Mouse (Mus musculus): ENCODE data around the gene Gm44790. TPM values are rescaled to one million over a fixed set of nuclear protein-coding genes. Genes with fewer than 3 reads are reported as not detected.
"Not testable (repeated sequence)": the region's sequence is repeated elsewhere in the genome, so short reads cannot be mapped to it uniquely, and the experiment has no call there.

Gm44790 gene
- total RNA-seq, 2 experiments from 2014 or later, result not detected

- ATAC-seq (replicated peaks; ENCODE audit: low FRiP score, poor library complexity, severe bottlenecking), result no peak
These were observed 44.9 kb downstream of the Gm44790 start for GRCm38 (mm10) chr6:86471317-86471716.

DNA sequence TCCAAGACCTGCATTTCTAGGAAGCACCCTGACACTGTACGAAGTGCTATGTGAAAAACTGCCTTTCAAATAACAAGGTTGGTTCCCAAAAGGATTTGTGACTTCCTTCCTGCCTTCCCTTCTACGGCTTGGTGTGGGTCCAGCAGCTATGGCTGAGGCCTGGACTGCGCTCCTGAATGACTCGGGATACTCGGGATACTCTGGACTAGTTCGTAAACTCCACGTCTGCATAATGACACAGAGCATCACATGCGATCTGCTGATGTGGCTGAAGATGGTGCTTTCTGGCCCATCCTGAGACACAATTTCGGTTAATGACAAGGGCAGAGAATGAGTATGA lies 45.3 kb downstream of the Gm44790 start:
- ATAC-seq (replicated peaks; ENCODE audit: low FRiP score, poor library complexity, severe bottlenecking), result peak; percentile 58

- ATAC-seq (replicated peaks; ENCODE audit: low FRiP score, poor library complexity, severe bottlenecking), result peak; percentile 92
These were observed 45.9 kb downstream of the Gm44790 start for GRCm38 (mm10) chr6:86472100-86472955.

- no peak for ATAC-seq (replicated peaks; ENCODE audit: low FRiP score, poor library complexity, severe bottlenecking)
These were observed 46.6 kb downstream of the Gm44790 start for GRCm38 (mm10) chr6:86473077-86473476.

DNA sequence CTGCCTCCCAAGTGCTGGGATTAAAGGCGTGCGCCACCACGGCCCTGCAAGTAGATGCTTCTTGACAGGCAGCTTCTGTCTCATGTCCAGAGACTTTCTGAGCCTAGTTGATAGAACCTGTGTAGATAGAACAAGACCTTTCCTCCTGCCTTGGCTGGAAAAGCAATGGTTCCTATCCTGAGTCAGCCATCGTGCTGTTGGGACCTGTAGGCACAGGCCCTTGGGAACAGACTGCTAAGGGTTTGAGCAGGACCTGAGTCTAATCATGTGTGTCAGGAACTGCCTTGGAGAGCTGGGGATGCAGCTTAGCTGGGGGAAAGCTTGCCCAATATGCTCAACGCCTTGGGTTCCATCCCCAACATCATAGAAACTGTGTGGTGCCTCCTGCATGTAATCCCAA lies 47.6 kb downstream of the Gm44790 start:
- no peak for ATAC-seq (replicated peaks; ENCODE audit: low FRiP score, poor library complexity, severe bottlenecking)

DNA sequence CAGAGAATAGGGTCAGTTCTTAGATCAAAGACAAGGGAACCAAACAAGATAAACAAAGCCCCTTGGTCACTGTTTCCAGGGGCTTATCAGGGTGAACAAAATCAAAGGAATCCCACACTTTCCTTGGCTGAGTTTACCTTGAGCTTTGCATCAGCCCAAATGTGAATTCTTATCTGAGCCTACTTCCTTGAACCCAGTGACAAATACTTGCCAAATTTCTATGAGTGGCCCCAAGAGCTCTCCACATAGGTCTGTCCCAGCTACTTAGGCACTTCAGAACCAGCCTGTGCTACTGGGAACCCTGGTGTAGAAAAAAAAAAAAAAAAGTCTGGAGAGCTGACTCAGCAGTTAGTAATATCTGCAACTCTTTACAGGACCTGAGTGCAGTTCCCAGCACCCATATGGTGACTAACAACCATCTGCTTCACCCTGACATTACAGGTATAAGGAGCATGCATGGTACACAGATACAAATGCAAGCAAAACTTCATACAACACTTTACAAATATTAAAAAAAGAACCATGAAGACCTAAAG lies 48.3 kb downstream of the Gm44790 start:
- ATAC-seq (replicated peaks; ENCODE audit: low FRiP score, poor library complexity, severe bottlenecking), result no peak

DNA sequence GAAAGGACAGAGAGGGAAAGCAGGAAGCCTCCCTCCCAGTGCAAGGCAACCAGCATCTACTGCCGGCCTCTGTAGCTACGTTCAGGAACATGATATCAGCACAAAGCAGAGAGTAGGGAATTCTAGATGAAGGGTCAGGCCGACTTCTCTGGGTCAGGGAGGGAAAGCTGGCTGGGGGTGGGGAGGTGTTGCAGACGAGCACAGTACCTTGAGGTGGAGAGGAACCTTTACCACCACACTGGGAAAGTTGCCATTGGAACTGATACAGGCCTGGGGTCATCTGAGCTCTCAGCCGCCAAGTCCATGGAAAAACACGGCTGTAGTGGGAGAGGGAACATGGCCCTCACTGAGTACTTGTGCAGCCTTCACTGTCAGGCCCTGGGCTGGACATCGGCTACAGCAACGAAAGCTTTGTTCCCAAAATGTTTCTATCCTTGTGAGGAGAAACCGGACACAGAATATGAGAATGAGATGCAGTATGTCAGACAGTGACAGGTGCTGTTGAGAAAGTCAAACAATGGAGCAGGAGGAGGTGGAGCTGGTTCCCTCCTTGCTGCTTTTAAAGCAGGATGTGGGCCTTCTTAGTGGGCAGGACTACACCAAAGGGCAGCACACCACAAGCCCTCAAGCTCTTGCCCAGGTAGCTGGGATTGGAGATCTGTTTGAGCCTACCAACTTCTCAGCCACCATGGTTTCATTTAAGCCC lies 49.2 kb downstream of the Gm44790 start:
- ATAC-seq (replicated peaks; ENCODE audit: low FRiP score, poor library complexity, severe bottlenecking), result no peak

DNA sequence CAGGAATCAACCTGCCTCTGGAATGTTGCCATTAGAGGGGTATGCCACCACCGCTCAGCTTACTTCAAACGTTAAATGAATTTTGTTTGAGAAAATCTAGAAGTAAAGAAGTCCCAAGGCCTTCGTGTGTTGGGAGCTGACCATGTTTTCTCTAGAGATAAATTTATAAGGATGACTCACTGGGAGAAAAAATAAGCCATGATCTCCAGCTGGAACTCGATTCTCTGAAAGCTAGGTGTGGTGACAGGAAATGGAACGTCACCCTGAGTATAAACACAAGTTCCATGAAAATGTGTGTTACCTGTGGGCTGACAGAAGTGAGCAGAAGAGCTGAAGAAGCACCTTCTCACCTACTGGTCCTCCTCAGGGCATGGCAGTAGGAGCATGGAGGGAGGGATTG lies 50.5 kb downstream of the Gm44790 start:
- ATAC-seq (replicated peaks; ENCODE audit: low FRiP score, poor library complexity, severe bottlenecking), result no peak

DNA sequence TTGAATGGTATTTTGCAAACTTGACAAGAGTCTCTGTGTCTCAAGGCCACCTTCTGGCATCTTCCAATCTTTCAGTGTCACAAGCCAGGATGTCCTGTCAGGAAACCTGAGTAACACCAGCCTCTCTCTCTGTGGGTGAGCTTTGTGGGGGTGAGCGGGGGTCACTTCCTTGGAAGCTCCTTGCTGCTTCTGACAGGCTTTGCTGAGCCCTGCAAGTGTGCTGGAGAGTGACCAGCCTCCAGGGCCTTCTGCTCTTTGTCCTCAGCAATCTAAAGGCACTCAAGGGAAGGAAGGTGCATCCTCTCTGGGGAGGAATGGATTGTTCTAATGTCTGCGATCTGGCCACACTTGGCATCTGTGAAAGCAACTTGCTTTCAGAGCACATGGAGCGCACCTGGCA lies 52.9 kb downstream of the Gm44790 start:
- no peak for ATAC-seq (replicated peaks; ENCODE audit: low FRiP score, poor library complexity, severe bottlenecking)

DNA sequence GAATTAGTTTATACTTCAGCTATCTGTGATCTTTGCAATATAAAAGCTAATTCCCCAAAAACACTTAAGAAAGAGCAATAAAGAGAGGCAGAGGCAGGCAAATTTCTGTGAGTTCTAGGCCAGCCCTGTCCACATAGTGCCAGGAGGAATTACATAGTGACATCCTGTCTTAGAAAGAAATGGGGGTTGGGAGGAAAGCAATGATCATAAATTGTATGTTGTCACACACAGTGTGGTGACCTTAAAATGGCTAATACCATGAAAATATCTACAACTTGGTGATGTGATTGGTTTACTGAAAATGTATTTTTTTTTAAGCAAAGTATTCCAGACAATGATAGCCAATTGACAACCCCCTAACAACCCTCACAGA lies 53.3 kb downstream of the Gm44790 start:
- ATAC-seq (replicated peaks; ENCODE audit: low FRiP score, poor library complexity, severe bottlenecking), result no peak

- ATAC-seq (replicated peaks; ENCODE audit: low FRiP score, poor library complexity, severe bottlenecking), result peak; percentile 43; the same call in 1 of the 2 replicates
These were observed 53.9 kb downstream of the Gm44790 start for GRCm38 (mm10) chr6:86480189-86480831.

- ATAC-seq (replicated peaks; ENCODE audit: low FRiP score, poor library complexity, severe bottlenecking), result no peak
These were observed 55.4 kb downstream of the Gm44790 start for GRCm38 (mm10) chr6:86481871-86482270.

DNA sequence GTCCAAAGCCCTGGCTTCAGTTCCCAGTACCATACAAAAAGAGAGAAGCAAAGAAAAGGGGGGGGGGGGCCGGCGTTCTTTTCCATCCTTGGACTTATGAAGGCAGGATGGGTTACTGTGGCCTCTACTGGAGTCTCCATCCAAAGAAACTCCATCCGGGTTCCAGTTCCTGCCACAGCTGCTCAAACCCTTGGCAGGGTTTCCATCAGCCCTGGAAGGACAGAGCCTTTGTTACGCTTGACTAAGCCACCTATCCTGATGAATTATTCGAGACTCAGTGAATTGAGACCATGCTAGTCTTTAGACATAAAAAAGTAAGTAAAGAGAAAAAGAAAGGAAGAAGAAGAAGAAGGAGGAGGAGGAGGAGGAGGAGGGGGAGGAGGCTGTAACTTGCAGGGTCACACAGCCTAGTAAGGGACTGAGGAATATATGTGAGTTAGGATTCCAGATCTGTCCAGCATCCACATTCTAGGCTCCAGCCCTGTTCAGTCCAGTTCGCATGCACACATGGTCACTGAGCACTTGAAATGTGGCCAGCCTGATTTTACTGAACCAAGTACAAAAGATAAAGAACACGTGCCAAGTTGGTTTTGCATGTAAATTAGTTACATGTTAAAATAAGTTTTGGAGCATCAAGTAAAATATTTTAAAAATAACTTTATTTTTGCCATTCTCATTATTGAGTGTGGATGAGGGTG lies 59.6 kb downstream of the Gm44790 start:
- no peak for ATAC-seq (replicated peaks; ENCODE audit: low FRiP score, poor library complexity, severe bottlenecking)

GRCm38 (mm10) chr6:86487358-86488148 lies 61.1 kb downstream of the Gm44790 start:
- ATAC-seq (replicated peaks; ENCODE audit: low FRiP score, poor library complexity, severe bottlenecking), result peak; percentile 77

- ATAC-seq (replicated peaks; ENCODE audit: low FRiP score, poor library complexity, severe bottlenecking), result 0 out of 2 replicates have a peak, but pooled peaks have one; percentile 14
These were observed 61.7 kb downstream of the Gm44790 start for GRCm38 (mm10) chr6:86488149-86488485.

DNA sequence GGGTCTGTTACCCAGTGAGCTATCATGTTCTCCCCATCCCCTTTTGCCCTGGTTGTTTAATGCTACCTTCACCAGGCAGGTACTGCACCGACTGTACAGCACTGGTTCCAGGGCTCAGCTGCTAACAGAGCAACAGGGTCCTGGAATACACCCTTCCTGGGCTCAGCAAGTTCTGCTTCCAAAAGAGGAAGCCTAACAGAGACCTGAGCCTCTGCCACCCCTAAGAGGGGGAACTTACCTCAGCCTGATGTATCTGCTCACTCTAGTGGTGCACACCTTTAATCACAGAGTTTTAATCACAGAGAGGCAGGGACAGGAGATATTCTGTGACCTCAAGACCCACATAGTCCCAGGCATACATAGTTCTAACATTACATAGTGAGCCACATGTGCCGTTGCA lies 63.5 kb downstream of the Gm44790 start:
- no peak for ATAC-seq (replicated peaks; ENCODE audit: low FRiP score, poor library complexity, severe bottlenecking)

GRCm38 (mm10) chr6:86490413-86490812 lies 64.0 kb downstream of the Gm44790 start:
- not testable (repeated sequence) for ATAC-seq (replicated peaks; ENCODE audit: low FRiP score, poor library complexity, severe bottlenecking)

DNA sequence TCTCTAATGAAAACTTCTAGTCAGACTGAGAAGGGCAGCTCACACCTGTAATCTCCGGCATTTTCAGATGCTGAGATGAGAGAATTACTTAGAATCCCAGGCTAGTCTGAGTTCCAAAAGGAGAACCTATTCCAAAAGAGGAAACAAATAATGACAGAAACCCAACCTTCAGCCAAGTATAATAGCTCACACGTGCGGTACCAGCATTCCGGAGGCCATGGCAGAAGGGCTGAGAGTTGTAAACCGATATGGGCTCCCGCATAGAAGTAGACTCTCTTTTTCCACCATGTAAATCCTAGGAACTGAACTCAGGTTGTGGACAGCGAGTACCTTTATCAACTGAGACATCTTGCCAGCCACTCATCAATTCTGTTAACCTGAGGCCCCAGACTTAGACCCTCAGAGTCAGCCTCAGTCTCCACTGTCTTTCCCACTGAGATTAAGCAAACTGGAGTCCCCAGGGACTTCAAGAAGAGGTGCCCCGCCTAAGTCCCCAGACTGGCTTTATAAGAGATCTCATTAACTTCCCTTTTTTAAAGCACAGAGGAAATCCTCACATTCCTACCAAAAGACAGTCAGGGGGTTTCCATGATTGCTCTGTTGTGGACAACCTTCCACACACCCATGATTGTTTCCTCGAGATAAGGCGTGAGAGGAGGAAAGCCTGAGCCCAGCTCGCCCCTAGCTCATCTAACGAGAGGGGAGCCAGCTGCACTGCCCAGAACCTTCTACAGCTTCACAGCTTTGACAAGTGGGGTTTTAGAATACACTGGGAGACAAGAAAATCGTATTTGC lies 67.2 kb downstream of the Gm44790 start:
- ATAC-seq (replicated peaks; ENCODE audit: low FRiP score, poor library complexity, severe bottlenecking), result no peak

GRCm38 (mm10) chr6:86494767-86495166 lies 68.3 kb downstream of the Gm44790 start:
- no peak for ATAC-seq (replicated peaks; ENCODE audit: low FRiP score, poor library complexity, severe bottlenecking)

Measured in erythroblast, adult 5-6 weeks (primary cell).